Mouse (Mus musculus) erythroblast, embryonic 14.5 days (primary cell): ENCODE results near the gene Tsc22d4.

Experiments used
- GATA1 ChIP-seq: IDR thresholded peaks from 2 replicates; pipeline ENCODE4 v1.6.1; 2012; ENCODE audit warnings: low read length, inconsistent platforms, mixed read lengths
- TAL1 ChIP-seq: IDR thresholded peaks from 3 replicates; pipeline ENCODE4 v1.6.1; 2012; ENCODE audit warnings: low read length, inconsistent platforms, mixed read lengths

GRCm38 (mm10) chr5:137737400-137737940 lies 8.1 kb upstream of the Tsc22d4 start:
- no peak for TF ChIP-seq GATA1
- no peak for TF ChIP-seq TAL1
